Mouse (Mus musculus) left cerebral cortex, adult 8-10 months (tissue): ENCODE measurements around the gene Gfra1. TPM values are rescaled to one million over a fixed set of nuclear protein-coding genes. Genes with fewer than 3 reads are reported as not detected.

Experiments used
- DNase-seq, 2 experiments: peaks; one replicate each; pipeline ENCODE4 v3.0.0; 2022; ENCODE audit warnings: low spot score in 2 of 2
- total RNA-seq, 4 experiments: library from RNA; stranded (reverse); gene quantifications; 2 replicates each; pipeline ENCODE4 v1.2.4; 2022

The Gfra1 gene
- total RNA-seq, 4 experiments from 2014 or later: 37.6 to 49.5 (median 40.8) TPM

DNA sequence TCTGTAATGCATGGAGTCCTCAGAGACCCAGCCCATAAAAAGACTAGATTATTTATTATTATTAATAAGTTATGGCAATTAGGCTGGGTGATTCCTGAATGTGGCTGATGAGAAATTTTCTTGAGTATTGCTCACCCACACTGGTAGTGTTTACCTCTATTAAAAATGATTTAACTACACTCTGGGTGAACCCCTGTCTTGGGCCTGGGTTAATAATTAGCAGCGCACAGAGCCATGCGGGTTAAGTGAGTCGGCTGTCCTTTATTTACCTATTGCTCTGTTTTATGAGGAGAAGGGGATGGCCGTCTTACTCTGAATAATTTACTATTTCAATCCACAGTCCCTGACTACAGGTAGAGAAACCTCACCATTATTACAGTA, 59.1 kb downstream of the Gfra1 start:
- DNase-seq: no peak

DNA sequence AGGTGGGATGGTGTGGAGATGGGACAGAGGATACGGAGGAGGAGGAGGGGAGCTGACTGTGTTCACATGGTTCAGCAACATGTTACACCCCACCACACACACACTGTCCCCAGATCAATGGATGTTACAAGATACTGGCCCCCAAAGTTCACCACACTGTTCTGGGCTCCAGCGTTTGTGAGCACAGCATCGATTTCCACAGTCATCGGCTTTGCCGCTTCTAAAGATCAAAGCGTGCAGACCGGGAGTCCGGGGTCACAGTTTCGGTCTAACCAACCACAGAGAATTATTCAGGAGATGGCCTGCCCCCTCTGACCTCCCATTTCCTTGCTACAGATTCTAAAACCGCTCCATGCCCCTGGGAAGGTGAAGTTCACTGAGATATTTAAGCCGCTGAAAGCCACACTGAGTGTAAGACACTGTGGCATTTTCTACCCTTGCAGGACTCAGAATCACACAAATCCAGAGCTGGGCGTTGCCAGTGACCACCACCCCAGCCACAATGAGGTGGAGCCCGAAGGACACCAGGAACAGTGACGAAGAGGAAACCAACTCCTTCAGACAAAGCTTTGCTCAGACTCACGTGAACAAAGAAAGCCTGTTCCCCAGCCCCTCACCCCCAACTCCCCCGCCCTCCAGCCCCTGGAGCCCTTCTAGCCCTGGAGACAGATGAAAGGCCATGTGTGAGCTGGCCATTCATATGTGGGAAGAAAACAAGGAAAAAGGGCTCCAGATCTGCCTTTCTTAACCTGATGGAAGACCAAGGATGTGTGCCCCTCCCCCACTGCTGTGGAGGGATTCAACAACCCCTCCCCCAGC, 59.7 kb downstream of the Gfra1 start:
- DNase-seq: no peak

DNA sequence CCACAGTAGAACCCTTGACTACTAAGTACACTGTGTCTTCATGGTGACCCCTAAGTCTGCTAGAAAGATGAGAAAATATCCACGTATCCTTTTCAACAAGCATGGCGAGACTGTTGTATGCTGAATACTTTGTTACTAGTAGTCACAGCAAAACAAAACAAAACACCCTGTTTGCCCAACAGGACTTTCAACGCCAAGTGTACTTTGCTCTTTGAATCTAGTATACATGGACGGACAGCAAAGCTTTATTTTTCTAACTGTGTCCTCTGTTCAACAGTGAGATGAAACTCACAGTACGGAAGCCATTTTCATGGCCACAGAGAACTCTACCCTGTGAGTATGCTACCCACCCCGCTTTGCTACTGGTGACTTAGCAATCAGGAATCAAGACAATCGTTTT, 62.6 kb downstream of the Gfra1 start:
- DNase-seq: no peak

DNA sequence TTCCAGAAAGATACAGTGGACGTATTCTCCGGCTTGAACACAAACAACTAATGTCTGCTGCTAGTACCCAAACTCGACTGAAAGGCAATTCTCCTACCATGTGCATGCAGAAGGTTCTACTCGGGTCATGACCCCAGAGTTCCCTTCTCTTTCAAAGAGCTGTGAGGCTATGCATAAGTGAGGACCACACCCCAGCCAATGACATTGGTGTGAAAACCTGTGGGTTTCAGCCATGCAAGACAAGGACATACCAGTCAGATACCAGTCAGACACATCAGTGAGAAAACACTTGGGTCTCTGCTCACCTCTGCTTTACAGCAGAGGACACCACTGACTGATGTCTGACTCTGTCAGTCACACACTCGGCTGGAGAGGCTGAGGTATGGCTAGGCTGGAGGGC, 63.9 kb downstream of the Gfra1 start:
- DNase-seq: no peak

DNA sequence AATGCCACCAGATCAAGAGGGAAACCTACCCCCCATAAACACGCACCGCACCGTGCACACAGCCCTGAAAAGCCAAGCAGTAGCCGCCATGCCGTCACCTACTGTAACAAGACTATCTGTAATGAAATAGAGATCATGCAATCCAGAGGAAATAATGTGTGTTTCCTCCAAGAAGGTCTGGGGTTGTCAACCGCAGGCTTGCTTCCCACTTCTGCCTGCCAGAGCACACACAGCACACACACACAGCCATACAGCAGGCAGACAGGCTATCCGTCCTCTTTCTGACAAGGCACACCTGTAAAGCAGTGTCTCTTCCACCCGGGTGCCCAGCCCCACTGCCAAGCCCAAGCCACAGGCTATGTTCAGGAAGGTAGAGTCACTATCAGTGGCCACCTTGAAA, 66.2 kb downstream of the Gfra1 start:
- DNase-seq: no peak

DNA sequence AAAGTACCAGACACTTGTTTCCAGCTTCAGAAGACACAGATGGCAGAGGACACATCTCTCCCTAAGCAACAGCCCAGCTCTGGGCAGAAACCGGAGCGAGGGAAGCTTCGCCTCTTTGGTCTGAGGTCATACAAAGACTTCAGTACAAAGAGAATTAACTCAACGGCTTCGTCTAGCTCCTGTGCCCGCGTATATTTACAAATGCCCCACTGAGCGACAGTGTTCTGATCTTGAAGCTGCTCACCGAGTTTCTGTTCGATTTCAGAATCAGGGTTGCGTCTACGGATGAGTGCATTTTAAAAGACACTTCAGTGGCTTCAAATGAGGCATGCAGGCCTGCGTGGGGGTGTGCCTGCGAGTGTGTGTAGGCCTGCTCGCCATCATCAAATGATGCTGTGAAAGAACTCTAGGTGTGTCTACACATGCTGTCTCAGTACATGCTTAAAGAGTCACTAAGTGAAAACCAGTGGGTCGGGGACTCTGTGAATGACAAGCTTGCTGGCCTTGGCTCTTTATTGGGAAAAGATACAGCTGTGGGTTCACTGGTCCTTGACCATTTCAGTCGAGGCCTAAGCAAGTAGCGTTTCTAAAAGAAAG, 66.8 kb downstream of the Gfra1 start:
- no peak for DNase-seq

DNA sequence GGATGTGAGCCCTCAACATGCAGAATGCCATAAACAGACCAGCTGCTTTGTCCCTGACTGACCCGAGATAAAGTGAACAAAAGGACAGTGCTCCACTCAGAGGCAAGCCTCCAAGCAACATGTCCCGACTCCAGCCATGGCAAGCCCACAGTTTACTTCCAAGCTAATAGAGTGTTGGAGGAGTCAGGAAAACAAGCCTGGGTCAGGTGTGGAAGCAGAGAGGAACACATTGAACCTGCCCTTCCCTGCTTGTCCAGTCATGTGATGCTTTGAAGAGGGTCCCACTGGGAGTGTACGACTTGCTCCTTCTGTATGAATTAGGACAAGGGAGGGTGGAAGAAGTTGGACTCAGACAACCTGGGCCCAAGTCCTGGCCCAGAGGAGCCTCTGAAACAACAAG, 72.4 kb downstream of the Gfra1 start:
- DNase-seq: no peak

DNA sequence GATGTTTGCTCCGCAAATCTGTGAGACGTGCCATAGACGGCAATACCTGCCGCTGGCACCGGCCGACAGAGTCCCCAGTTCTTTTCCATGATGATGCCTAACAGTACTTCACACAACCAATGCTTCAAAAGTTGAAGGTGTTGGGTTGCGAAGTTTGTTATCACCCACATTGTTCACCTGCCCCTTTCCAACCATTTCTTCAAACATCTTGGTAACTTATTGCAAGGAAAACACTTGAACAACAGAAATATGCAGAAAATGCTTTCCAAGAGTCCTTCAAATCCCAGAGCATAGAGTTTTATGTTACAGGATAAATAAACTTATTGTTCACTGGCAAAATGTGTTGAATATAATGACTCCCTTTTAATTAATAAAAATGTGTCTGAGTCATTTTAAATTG, 73.2 kb downstream of the Gfra1 start:
- no peak for DNase-seq

DNA sequence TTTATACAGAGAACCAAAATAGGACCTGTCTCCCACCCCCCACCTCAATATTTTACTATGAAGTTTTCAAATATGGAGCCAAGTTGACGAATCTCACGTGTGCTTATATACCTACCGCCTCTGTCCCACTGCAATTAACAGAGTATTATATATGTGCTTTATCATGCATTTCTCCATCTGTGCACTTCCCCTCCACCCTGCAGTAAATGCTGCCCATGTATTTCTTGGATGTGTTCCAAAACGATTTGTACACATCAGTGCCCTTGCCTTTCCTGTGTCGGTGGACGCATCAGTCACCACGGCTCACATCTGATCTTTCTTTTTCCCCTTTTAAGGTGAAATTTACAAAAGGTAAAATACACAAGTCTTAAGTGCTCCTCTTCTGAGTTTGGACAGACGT, 77.7 kb downstream of the Gfra1 start:
- no peak for DNase-seq

DNA sequence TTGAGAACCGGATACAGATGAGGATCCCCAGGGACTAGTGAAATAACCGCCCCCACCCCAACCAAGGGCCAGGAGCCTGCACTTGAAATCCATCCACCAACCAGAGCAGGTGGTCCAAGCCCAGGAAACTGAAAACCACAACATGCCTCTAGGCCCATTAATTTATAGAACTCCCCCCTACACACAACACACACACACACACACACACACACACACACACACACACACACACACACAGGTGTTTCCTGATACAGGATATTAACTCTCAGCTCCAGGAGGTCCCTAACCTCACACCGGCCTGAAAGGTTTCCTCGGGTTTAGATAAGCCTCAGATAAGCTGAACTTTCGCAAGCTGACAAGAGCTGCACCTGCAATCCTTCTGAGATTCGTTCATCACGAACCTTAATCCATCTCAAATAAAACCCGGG, 79.0 kb downstream of the Gfra1 start:
- DNase-seq: no peak

DNA sequence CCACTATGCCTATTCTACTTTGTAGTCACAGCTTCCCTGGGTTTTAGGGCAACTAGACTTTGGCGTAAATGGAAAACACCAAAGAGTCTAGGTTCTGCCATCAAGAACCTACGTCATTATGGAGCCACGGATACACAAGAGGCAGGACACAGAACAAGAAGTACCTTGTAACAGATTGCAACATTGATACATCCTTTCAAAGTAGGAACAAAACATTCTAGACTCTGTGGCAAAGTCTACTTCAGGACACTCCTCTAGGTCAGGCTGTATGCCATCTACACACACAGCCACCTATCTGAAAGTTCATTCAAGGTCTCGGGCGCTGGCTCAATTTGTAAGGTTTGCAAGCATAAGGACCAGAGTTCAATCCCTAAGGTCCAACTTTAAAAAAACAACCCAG, 81.1 kb downstream of the Gfra1 start:
- no peak for DNase-seq

DNA sequence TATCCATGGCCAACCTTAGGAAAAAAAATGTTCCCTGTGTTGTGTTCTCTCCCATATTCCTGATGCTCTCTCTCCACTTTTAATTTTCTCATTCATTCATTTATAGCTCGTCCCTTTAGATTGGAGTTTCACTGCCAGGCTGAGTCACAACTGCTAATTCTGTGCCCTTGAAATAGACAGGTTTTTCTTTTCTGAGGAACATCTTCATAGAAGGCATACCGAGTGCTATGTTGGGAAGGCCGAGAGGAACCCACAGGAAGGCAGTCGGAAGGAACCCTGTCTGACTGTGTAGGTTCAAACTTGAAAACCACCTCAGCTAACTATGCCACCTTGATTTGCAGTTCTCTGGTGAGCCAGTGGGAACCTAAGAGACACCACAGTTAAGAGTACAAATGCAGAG, 81.6 kb downstream of the Gfra1 start:
- peak in 1 of 2 experiments; percentile 15 for DNase-seq

DNA sequence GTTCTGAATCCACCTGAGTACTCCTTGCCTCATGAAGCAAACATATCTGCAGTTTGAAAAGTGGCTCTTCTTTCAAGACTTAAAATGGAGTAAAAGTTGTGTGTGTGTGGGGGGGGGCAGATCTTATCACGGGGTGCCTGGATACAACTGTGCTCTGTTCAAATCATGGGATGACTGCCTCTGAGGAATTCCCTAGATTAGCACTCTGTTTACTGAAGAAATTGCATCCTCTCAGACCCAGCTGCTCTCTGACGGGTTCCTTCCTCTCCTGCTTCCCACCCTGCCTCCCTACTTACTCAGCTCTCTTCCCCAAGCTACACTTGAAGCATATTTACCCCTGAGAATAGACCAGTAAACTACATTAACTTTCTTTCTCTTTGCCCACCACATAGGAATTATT, 87.2 kb downstream of the Gfra1 start:
- DNase-seq: no peak

DNA sequence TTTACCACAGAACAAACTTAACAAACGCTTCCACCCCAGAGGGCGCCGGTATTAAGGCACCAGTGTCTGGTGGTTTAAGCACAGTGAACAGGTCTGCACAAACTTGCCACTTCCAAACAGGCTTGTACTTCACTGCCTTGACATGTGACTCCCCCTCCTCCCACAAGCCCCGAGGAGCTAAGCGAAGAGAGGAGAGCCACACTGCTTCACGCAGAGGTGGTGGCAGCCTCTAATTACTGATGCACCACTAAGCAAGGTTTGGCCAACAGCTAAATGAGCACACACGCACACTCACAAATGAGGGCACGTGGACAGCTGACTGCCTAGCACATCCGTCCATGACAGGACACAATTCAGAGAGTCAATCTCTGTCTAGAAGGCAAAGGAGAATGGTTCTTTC, 91.0 kb downstream of the Gfra1 start:
- no peak for DNase-seq

DNA sequence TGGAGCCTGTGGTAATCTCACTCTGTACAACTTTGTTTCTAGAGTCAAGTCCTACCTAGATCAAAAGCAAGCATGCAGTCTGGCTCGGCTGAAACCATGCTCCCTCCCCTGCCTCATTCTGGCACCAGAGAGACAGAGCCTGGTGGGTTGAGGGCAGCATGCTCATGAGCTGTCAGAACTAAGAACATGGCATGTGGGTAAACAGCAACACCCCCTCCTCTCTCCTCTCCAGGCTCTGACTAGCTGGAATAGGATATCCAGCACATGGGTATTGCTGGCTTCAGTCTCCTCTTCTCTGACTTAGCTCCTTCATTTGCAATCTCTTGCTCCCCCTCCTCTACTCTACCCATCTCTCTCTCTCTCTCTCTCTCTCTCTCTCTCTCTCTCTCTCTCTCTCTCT, 94.7 kb downstream of the Gfra1 start:
- no peak for DNase-seq

DNA sequence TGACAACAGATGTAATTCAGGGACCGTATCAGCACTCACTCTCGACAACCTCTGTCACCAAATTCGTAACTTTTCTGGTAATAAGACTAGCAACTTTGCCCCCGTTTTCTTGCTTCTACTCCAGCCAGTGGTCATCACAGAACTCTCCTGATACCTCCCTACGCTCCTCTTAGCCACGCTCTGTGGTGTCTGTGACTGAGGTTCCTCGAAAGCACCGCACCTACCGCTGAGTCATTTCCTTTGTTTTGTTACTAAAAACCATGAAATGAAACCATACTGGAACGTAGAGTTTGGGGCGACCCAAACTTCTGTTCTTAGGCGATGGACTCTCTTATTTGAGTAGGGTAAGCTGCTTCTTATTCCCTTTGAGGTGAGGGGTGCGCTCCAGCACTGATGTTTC, 97.6 kb downstream of the Gfra1 start:
- no peak for DNase-seq

DNA sequence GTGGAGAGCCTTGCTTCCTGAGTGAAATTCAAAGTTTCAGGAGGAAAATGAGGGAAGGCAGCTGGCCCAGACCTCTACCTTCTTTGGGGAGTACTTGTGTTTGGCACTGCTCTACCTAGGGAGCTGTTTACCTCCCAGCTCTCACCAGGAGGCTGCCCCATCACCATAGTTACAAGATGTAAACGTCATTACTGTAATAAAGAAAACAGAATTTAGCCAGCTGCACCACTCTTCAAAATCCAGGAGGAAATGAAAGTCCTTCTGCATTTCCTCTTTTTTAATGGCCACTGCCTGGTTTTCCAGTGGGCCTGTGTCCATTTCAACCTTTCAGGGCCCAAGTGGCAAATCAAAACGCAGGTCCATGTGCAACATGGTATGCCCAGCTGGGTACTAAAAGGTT, 101.8 kb downstream of the Gfra1 start:
- no peak for DNase-seq

DNA sequence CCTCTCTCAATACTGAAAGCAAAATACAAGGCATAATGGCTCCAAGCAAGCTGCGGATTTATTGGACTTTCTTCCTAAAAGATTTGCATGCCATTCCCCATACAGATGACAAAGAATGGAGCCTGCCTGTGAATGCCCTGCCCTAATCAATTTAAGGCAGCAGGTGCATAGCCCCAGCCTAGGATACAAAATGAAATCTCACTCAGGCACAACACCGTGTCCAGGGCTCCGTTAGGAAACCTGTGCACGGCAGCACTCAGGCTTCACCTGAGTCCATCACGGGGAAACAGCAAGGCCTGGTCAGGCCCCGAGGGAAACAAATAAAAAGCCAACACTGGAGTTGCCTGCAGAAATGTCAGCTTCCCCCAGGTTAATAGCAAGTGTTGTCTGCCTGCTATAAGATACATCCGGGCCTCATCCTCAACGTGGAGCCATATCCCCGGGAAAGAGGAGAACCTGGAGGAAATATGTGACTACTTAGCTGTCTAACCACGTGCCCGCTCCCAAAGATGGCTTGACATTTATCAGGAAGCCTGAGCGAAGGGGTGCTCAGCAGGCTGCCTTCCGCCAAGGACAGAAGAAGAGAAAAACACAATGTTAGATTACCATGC, 102.3 kb downstream of the Gfra1 start:
- DNase-seq: no peak

DNA sequence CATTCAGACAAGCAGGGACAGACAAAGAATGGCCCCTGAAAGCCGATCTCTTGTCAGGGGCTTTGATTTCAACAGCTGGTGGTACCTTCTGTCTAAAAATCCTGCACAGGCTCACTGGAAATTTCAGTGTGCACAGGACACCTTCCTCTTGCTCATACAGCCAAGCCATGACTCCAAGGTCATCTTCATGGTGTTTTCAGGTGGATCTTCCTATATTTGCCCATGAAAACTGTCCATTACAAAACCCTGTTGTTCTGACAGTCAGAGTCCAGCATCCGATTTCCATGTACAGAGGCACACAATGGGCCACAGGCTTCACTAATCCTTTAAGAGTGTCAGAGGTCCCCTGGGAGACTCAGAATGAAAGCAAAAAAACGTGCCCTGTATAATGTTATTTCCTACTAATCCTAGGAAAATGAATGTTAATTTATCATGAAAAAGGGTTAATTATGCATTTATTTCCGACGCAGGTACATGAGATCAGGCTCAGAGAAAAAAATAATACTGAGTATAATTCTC, 105.8 kb downstream of the Gfra1 start:
- no peak for DNase-seq

DNA sequence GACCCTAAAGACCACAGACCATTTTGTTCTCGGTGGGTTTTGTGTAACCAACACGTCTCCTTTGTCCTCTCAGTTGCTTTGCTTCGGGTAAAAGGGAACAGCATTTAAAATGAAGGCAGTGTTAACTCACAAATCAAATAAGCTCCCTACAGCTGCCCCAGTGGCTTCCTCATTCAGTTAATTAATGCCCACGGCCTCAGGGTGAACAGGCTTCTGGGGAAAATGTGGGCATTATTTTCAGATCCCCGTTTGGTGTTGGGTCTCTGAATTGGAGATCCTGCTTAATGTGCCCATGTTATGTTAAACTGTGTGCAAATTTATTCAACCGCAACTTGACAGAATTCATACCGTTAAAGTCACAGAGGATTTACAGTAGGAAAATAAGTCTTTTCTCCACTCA, 110.6 kb downstream of the Gfra1 start:
- DNase-seq: no peak

DNA sequence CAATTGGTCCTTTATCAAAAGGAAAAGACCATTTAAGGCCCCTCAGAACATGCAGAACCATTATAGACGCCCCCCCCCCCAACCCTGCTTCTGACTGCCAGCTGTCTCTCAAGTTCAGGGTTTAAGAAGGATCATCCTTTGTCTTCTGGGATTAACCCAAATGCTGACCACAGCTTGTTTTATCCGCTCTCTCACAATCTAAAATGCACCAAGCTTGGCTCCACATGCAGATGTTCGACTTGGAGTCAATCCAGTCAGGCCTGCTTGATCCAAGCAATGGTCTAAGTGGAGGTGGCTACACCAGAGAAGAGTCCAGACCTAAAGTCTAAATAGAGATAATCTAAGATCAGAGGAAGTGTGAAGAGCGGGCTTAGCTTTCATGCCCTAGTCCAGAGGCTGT, 114.4 kb downstream of the Gfra1 start:
- DNase-seq: no peak

DNA sequence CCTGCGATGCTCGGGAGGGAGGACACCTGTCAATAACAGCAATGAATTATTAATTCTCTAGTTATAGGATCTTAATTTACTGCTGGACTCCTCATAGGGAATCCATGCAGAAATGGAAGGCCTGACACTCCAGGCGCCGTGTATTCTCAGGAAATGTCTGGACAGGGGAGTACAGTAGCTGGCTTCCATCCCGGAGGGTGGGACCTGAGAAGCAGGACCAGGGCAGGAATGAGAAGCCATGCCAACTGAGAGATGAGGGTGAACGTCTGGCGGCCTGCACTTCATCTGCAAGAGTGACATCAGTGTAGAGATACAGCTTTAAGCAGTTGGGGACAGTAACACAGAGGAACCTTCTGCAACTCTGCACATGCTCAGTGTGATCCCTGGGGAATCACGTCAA, 115.5 kb downstream of the Gfra1 start:
- no peak for DNase-seq

DNA sequence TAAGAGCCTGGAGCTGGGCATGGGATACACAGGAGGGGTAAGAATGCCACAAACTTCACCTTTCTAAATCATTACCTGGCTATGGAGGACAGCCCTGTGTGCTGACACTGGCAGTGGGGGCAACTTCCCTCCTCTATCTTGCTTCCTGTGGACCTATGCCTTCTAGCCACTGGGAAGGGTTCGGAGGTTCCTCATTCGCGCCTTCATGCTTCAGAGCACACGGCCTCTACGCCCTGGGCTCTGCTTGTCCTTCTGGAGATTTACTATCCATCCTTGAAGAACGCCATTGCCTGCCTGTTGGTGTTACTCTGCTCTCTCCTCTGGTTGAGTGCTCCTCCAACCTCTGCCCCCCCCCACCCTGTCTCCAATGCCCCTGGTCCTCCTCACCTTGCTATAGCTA, 118.9 kb downstream of the Gfra1 start:
- no peak for DNase-seq
